Mouse (Mus musculus): ENCODE data around the gene Gimap3. TPM values are rescaled to one million over a fixed set of nuclear protein-coding genes. Genes with fewer than 3 reads are reported as not detected.

Gene Gimap3
- 0.09 TPM in 1 of 2 replicates, not detected in the other for polyA plus RNA-seq (2016; fragmentation: Nextera tagmentation; extraction: Ambion mirVana)

DNA sequence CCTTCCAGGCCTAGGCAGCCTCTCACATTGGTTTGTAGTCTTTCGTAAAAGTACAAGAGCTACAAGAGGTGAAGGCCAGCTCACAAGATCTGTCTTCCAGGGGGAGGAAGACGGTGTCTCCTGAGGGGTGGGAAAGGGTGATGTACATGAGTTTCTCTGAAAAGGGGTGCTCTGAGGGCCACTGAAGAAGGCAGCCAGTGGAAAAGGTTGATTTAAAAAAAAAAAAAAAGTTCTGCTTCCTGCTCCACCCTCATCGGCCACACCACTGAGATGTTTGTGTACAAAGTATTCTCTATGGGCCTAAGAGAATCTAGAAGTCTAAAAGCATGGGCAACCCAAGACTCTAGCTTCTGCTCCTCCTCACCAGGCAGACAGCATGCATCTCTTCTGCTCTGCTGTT, at the start of gene Gimap3:
Gimap3 (minus strand) TSS at position 156 of the 400 bp plus-strand sequence.
- Histone ChIP-seq H3K4me1 (replicated peaks) (no peaks in the 10 kb centered on the region), H3K27ac (no peak within 1 kb of the TSS), H3K4me3 (no peak within 1 kb of the TSS), H3K27me3 (ENCODE audit: insufficient read depth, poor library complexity, severe bottlenecking) (no peaks in the 10 kb centered on the region), H3K36me3 (no peaks in the 10 kb centered on the region), H3K9me3 (no peaks in the 10 kb centered on the region)
- 85% methylated on average over 3 of the region's 3 CpGs for WGBS
- no peak for DNase-seq (ENCODE audit: low spot score)

DNA sequence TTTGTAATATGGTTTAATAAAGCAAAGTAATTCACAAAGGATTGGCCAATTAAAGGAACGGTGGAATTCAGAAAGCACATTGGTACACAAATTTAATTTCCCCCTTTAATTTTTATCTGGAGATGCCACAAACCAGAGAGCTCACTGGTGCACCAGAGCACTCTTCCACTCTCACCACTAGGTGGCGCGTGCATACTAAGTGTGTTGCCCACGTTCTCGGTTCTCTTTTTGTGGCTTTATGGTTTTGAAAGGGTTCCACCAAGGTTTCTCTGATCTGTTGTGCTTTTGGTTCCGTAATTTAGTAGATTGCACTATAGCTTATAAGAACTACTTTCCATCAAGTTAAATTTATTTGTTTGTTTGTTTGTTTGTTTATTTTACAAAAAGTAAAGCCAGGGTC, 47.2 kb upstream of the Gimap3 start:
- Histone ChIP-seq H3K27ac (no peak overlapping the region), H3K9me3 (0 out of 2 replicates have a peak, but pooled peaks cover 3% of the 10 kb centered on the region), H3K4me1 (replicated peaks) (no peaks in the 10 kb centered on the region), H3K36me3 (no peaks in the 10 kb centered on the region), H3K4me3 (no peak overlapping the region), H3K27me3 (ENCODE audit: insufficient read depth, poor library complexity, severe bottlenecking) (no peaks in the 10 kb centered on the region)
- WGBS, result 10% methylated on average over 6 of the region's 6 CpGs
- peak; percentile 61 for DNase-seq (ENCODE audit: low spot score)

DNA sequence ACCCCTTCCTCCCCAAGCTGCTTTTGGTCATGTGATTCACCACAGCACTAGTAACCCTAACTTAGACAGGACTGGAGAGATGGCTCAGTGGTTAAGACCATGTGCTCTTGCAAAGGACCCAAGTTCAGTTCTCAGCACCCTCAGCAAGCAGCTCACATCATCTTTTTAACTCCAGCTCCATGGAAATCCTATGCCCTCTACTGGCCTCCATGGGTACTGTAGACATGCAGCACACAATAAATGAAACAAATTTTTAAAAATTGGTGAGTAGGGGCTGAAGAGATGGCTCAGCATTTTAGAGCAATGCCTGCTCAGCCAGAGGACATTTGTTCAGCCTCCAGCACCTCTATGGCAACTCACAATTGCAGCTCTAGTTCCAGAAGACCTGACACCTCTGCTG, 44.4 kb upstream of the Gimap3 start:
- no peak overlapping the region for H3K27ac ChIP-seq
- H3K9me3 ChIP-seq, result 0 out of 2 replicates have a peak, but pooled peaks cover 3% of the 10 kb centered on the region
- DNase-seq (ENCODE audit: low spot score), result no peak
- H3K4me3 ChIP-seq, result no peak overlapping the region
- no peaks in the 10 kb centered on the region for H3K27me3 ChIP-seq (ENCODE audit: insufficient read depth, poor library complexity, severe bottlenecking)
- no peaks in the 10 kb centered on the region for H3K36me3 ChIP-seq
- no peaks in the 10 kb centered on the region for H3K4me1 ChIP-seq (replicated peaks)

DNA sequence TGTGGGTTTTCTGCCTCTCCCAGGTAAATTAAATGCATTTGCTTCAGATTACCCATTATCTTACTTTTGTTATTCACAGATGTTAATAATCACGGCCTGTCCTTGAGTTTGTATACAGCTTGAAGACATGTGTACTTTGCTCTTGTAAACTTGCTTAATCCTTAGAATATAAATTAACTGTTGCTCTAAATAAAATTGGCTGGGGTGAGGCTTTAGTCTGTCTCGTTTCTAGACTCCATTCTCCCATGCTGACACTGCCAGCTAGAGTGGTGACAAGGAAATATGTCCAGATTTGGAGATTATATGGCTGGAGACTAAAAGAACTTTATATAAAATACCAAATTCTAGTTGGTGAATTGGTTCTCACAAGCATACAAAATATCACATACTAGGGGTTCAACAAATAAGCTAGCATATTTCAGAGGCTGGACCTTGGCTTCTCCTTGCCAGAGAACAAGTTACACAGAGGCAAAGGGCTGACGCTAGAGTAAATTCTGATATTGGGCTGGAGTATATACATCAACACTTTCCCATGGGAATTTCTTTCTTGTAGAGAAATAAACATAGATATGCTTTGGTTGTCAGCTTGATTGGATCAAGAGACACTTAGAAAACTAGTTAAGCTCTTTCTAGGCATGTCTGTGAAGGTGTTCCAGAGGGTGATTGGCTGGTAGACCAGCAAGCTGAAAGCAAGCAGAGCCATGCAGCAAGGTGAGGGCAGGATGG, 39.0 kb upstream of the Gimap3 start:
- Histone ChIP-seq H3K4me3 (no peak overlapping the region), H3K4me1 (replicated peaks) (no peaks in the 10 kb centered on the region), H3K36me3 (no peaks in the 10 kb centered on the region), H3K27me3 (ENCODE audit: insufficient read depth, poor library complexity, severe bottlenecking) (no peaks in the 10 kb centered on the region), H3K27ac (no peak overlapping the region), H3K9me3 (0 out of 2 replicates have a peak, but pooled peaks cover 4% of the 10 kb centered on the region)
- 84% methylated on average over 3 of the region's 3 CpGs for WGBS
- no peak for DNase-seq (ENCODE audit: low spot score)

DNA sequence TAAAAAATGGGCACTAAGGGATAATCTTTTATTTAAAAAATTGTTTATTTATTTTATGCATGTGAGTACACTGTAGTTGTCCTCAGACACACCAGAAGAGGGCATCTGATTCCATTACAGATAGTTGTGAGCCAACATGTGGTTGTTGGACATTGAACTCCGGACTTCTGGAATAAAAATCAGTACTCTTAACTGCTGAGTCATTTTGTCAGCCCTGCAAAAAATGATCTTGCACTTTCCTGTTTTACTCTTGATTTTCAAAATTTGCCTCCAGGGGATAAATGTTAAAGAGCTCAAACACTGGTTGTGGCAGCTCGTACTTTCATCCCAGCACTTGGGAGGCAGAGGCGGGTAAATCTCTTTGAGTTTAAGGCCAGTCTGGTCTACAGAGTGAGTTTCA, 36.1 kb upstream of the Gimap3 start:
- no peak overlapping the region for H3K4me3 ChIP-seq
- H3K9me3 ChIP-seq, result 0 out of 2 replicates have a peak, but pooled peaks cover 4% of the 10 kb centered on the region
- no peaks in the 10 kb centered on the region for H3K36me3 ChIP-seq
- WGBS, result 92% methylated on average over 3 of the region's 3 CpGs
- H3K4me1 ChIP-seq (replicated peaks), result no peaks in the 10 kb centered on the region
- no peak overlapping the region for H3K27ac ChIP-seq
- no peaks in the 10 kb centered on the region for H3K27me3 ChIP-seq (ENCODE audit: insufficient read depth, poor library complexity, severe bottlenecking)
- no peak for DNase-seq (ENCODE audit: low spot score)

DNA sequence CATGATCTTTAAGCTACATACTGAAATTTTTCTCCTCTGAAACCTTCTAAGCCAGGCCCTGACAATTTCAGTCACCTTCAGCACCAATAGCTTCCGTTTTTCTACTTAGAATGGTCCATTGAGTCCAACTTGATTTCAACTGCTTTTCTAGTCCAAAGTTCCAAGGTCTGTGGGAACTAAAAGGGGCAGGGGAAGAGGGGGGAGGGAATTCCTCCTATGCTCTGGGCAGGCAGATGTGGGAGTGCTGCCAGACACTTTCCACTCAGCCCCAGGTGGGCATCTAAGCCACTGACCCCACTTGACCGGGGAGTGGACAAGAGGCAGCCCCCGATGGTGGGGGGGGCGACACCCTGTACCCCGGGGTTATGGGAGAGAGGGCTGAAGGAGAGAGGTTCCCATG, 33.7 kb upstream of the Gimap3 start:
- H3K27me3 ChIP-seq (ENCODE audit: insufficient read depth, poor library complexity, severe bottlenecking), result no peaks in the 10 kb centered on the region
- H3K36me3 ChIP-seq, result no peaks in the 10 kb centered on the region
- 87% methylated on average over 5 of the region's 5 CpGs for WGBS
- no peak overlapping the region for H3K4me3 ChIP-seq
- no peak overlapping the region for H3K27ac ChIP-seq
- H3K9me3 ChIP-seq, result 0 out of 2 replicates have a peak, but pooled peaks cover 4% of the 10 kb centered on the region
- no peaks in the 10 kb centered on the region for H3K4me1 ChIP-seq (replicated peaks)
- no peak for DNase-seq (ENCODE audit: low spot score)

DNA sequence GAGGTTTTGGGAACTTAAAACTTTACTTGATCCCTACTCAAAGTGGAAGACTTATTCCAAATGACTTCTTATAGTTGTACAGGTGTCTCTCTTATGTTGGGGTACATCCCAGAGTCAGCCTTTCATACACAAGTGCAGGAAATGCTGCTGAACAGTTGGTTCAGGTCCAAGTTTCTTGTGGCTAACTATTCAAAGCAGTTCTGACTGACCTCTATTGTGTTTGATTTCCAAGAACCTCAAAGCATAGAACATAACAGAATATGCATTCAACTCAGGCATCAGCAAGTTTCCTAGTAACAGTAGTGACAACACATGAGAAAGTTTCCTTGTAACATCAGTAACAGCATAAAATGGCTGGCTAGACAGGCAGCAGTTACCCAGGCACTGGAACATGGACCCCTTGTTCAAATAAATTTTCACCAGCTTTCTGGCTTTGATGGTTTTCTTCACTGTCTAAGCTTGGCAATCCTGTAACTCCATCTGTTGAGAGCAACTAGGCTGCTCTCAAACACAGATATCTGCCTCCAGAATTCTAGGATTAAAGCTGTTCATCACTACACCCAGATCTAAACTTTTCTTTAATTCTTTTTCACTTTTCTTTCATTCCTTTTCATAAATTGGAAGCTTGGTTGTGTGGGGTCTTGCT, 32.9 kb upstream of the Gimap3 start:
- H3K27ac ChIP-seq, result no peak overlapping the region
- H3K4me3 ChIP-seq, result no peak overlapping the region
- DNase-seq (ENCODE audit: low spot score), result no peak
- 0 out of 2 replicates have a peak, but pooled peaks cover 4% of the 10 kb centered on the region for H3K9me3 ChIP-seq
- H3K4me1 ChIP-seq (replicated peaks), result no peaks in the 10 kb centered on the region
- no peaks in the 10 kb centered on the region for H3K27me3 ChIP-seq (ENCODE audit: insufficient read depth, poor library complexity, severe bottlenecking)
- no peaks in the 10 kb centered on the region for H3K36me3 ChIP-seq

DNA sequence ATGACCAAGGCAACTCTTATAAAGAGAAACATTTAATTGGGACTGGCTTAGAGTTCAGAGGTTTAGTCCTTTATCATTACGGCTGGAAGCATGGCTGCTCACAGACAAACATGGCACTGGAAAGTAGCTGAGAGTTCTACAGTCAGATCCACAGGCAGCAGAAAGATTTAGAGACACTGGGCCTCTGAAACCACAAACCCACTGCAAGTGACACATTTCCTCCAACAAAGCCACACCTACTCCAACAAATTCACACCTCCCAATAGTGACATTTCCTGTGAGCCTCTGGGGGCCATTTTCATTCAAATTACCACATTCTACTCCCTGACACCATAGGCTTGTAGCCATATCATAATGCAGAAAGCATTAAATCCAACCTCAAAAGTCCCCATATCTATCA, 31.2 kb upstream of the Gimap3 start:
- Histone ChIP-seq H3K27ac (no peak overlapping the region), H3K9me3 (0 out of 2 replicates have a peak, but pooled peaks cover 4% of the 10 kb centered on the region), H3K27me3 (ENCODE audit: insufficient read depth, poor library complexity, severe bottlenecking) (no peaks in the 10 kb centered on the region), H3K4me3 (no peak overlapping the region), H3K4me1 (replicated peaks) (no peaks in the 10 kb centered on the region), H3K36me3 (no peaks in the 10 kb centered on the region)
- DNase-seq (ENCODE audit: low spot score), result no peak
- WGBS, result 83% methylated on average over 1 of the region's 1 CpGs

DNA sequence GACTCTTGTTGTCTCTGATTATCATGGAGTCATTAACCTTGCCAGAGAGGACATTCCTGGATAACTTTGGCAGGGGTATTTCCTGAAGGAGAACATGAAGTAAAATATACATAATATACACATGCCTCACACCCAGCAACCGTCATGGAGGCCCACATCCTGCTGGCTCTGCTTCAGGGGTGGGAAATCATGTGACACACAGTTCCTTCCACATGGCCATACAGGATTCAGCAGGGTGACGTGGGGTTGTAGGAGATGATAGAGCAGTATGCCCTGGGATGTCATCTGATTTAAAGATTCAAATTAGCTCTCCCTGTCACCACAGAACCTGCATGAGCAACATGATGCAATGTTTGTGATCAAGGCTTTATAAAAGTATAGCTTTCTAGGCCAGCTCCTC, 17.2 kb upstream of the Gimap3 start:
- no peaks in the 10 kb centered on the region for H3K4me1 ChIP-seq (replicated peaks)
- H3K9me3 ChIP-seq, result no peaks in the 10 kb centered on the region
- H3K27ac ChIP-seq, result no peak overlapping the region
- no peak overlapping the region for H3K4me3 ChIP-seq
- H3K27me3 ChIP-seq (ENCODE audit: insufficient read depth, poor library complexity, severe bottlenecking), result no peaks in the 10 kb centered on the region
- no peaks in the 10 kb centered on the region for H3K36me3 ChIP-seq
- 86% methylated on average over 2 of the region's 2 CpGs for WGBS
- DNase-seq (ENCODE audit: low spot score), result no peak

DNA sequence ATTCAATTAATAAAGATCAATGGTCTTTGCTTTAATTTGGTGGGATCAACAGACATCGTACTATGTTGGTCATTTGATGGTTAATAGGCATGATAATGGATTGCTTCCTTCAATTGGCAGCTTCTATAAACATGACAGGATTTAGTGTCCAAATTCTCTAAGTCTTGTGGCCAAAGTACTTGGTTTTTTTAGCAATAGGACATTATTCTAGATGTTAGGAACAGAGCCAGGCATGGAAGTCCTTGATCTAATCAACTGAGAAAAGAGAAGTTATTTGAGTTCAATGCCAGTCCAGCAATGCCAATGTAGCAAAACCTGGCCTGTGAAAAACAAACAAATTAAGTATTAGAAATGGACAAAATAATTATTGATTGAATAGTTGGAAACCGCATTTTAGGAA, 14.9 kb upstream of the Gimap3 start:
- H3K36me3 ChIP-seq, result no peaks in the 10 kb centered on the region
- no peak overlapping the region for H3K27ac ChIP-seq
- H3K27me3 ChIP-seq (ENCODE audit: insufficient read depth, poor library complexity, severe bottlenecking), result no peaks in the 10 kb centered on the region
- no peaks in the 10 kb centered on the region for H3K9me3 ChIP-seq
- no peak overlapping the region for H3K4me3 ChIP-seq
- no peak for DNase-seq (ENCODE audit: low spot score)
- H3K4me1 ChIP-seq (replicated peaks), result no peaks in the 10 kb centered on the region
- WGBS, result 83% methylated on average over 2 of the region's 2 CpGs

DNA sequence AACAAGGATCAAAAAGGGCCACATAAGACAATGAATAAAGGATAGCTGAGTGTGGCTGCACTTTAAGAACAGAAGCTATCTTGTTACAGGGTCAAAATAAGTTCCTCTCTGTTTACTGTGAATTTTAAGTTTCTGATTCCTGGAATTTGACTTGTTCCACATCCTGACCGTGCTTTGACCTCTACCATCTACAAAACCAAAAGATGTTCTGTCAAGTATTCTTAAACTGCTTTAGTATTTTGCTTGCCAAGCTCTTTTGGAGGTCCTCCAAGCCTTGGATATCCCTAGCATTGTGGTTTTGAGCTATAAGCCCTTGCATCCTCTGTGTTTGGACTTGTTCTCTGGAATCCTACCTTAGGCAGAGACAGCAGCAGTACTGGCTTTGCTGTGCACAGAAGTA, 14.5 kb upstream of the Gimap3 start:
- no peaks in the 10 kb centered on the region for H3K4me1 ChIP-seq (replicated peaks)
- H3K36me3 ChIP-seq, result no peaks in the 10 kb centered on the region
- no peak for DNase-seq (ENCODE audit: low spot score)
- no peaks in the 10 kb centered on the region for H3K9me3 ChIP-seq
- H3K27ac ChIP-seq, result no peak overlapping the region
- H3K4me3 ChIP-seq, result no peak overlapping the region
- 84% methylated on average over 1 of the region's 1 CpGs for WGBS
- H3K27me3 ChIP-seq (ENCODE audit: insufficient read depth, poor library complexity, severe bottlenecking), result no peaks in the 10 kb centered on the region

DNA sequence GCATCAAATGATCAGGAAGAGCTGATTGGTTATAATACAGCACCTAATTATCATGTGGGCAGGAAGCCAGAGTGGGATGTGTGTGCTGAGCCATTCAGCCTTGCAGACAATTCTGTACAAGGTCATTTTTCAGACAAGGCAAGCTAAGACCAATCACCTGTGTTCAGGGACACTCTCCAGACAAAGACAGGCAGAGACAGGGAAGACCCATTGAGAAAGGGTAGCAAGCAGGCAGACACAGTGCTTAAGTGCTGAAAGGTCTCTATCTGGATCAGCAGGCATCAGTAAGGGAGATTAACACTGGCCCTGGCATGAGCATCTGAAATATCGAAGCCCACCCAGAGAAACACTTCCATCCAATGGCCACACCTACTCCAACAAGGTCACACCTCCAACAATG, 13.8 kb upstream of the Gimap3 start:
- Histone ChIP-seq H3K9me3 (peaks cover 5% of the 10 kb centered on the region; the same call in 1 of the 2 replicates), H3K4me3 (no peak overlapping the region), H3K27ac (no peak overlapping the region), H3K27me3 (ENCODE audit: insufficient read depth, poor library complexity, severe bottlenecking) (no peaks in the 10 kb centered on the region), H3K36me3 (no peaks in the 10 kb centered on the region), H3K4me1 (replicated peaks) (no peaks in the 10 kb centered on the region)
- no peak for DNase-seq (ENCODE audit: low spot score)
- 97% methylated on average over 1 of the region's 1 CpGs for WGBS

DNA sequence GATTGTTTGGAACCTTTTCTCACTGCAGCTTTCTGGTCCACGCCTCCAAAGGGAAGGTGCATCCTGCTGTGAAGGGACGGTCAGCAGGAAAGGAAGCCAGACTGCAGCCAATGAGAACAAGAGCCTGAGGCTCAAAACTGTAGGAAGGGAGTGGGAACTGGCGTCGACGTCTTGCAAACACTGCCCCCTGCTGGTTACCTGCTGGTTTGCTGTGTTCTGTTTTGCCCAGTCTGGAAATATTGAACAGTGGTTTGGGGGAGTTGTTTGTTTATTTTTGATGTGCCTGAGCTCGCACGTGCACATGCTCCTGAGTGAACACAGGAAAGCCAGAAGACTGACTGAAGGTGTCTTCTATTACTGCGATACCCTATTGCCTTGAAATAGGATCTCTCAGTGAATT, 1.4 kb upstream of the Gimap3 start:
- H3K27ac ChIP-seq, result no peak overlapping the region
- WGBS, result 13% methylated on average over 8 of the region's 8 CpGs

More for the DNA sequence above, 1.4 kb upstream of the Gimap3 start:
- H3K4me1 ChIP-seq (replicated peaks), result no peaks in the 10 kb centered on the region
- no peaks in the 10 kb centered on the region for H3K9me3 ChIP-seq
- H3K27me3 ChIP-seq (ENCODE audit: insufficient read depth, poor library complexity, severe bottlenecking), result no peaks in the 10 kb centered on the region
- DNase-seq (ENCODE audit: low spot score), result peak; percentile 80
- no peaks in the 10 kb centered on the region for H3K36me3 ChIP-seq
- no peak overlapping the region for H3K4me3 ChIP-seq

Measured in hindbrain, embryonic 10.5 days (tissue).